Mouse (Mus musculus) cerebellum, adult 11 months (tissue): ENCODE measurements around the gene Carmil3.

Experiments used
- DNase-seq: peaks from one replicate; pipeline ENCODE4 v3.0.0; 2022

Gene Carmil3

DNA sequence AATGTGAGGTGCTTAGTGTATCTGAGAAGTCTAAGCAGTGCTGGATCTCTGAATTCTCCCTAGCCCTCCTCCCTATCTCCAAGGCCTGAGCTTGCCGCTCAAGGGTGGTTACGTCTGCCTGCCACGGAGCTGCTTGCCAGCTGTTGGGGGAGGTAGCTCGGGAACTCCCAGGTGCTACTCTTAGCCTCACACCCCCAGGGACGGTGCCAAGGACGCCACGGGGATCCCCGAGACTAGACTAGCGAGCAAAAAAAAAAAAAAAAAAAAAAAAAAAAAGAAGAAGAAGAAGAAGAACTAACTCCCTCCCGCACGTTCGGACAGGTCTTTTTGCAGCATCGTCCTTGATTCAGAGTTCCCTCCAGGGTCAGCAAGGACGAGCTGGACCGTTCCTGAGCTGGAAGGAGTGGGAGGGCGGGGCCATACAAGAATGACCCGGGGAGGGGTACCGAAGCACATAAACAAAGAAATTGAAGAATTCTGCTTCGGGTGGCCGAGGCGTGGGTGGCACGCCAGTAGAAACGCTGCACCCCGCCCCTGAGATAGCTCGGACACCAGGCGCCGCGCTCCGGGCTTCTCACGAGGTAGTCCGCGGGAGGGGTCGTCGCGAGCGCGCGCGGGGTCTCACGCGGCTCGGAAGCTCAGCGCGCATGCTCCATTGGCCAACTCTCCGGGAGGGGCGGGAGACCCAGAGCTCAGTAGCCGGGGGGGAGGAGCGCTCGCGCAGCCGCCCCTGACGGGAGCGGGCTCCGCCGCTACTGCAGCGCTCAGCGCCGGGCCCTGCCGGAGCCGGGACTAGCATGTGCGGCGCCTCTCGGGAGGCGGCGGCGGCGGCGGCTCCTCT, at the start of gene Carmil3:
TSS of gene Carmil3 (plus strand) at position 291 of the 841 bp plus-strand sequence.
- peak; percentile 87 for DNase-seq

GRCm38 (mm10) chr14:55457693-55458092, 32.8 kb upstream of the Carmil3 start:
- no peak for DNase-seq

- DNase-seq = peak; percentile 72
Observed at GRCm38 (mm10) chr14:55458273-55458672, 32.2 kb upstream of the Carmil3 start.

DNA sequence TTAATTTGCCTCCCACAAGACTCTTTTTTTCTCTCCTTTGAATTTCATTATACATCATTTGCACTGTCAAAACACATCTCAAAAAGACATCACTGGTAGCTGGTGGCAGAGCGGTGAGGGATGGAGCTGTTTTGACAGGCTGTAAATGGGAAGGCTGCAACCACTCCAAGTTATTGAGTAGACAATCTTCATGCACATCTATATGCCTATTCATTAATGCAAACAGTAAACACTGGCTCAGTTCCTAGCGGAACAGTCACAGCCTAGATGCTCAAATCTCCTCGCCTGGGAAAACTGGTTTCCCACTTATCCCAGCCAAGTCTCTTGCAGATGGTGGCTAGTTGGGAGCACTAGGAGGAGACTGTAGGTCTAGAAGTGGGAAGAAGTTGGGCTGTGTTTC, 31.7 kb upstream of the Carmil3 start:
- DNase-seq = no peak

DNA sequence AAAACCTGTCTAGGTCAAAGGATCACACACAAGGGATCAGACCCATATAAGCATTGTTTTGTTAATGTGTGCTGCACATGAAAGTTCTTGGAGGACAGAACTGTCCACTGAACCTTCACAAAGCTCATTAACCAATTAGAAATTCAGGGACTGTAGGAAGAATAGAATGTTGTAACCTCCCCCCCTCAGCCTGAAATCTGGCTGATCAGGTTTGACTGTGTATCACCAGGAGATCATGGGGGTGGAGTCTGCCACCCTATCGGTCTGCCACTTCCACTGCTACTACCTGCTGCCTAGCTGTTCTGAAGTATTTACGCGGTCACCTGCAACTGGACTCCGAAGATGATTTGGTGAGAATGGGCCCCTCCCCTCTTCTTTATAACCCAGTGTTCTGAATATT, 30.7 kb upstream of the Carmil3 start:
- no peak for DNase-seq

GRCm38 (mm10) chr14:55460297-55460696, 30.2 kb upstream of the Carmil3 start:
- DNase-seq = no peak

DNA sequence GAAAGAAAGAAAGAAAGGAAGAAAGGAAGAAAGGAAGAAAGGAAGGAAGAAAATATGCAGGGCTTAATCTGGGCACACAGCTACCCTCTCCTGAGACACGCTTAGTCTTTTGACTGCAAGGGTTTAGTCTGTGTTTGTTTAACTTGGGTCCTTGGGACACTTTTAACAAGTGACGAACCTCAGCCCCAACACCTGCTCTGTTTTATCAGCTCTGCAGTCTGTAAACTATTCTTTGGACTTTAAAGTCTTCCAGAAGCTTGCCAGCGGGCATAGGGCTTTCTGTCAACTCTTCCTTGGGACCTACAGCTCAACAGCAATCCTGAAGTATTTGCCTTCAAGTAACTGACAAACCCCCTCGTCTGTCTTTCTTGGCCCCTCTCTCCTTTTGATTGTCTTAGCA, 28.7 kb upstream of the Carmil3 start:
- DNase-seq = no peak

DNA sequence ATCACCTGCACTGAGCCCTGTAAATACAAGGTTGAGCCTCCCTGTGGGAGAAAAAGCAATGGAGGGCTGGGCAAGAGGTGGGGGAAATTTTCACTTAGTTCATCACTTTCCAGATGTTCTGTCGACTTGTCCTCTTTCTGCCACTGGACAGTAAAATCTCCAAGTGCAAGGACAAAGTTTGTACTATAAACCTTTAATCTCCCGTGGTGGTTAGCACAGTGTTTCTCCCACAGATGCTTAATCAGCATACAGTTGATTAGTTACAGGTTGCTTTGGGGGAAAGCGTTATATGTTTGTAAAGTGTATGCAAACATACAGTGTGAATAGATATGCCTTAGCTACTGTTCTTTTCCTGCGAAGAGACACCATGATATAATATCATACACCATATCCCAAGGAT, 24.0 kb upstream of the Carmil3 start:
- DNase-seq = no peak

GRCm38 (mm10) chr14:55467108-55467507, 23.3 kb upstream of the Carmil3 start:
- no peak for DNase-seq

DNA sequence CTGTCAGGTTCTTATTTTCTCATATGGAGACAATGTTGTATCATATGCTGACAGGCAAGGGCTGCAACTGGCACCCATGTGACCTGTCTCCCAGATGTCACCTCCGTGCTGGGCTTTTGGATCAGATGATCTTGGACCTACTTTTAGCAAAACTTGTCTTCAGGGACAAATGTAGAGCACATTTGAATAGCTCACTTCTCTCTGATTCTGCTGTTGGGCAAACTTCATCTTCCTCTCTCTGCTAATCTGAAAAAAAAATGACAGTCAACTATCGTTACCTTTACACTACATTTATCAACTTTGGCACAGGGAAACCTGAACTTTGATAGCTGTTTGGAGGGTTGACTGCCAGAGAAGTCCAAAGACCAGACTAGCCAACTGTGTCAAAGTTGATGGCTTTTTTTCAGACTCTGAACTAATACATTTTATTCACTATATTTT, 22.1 kb upstream of the Carmil3 start:
- DNase-seq = no peak

DNA sequence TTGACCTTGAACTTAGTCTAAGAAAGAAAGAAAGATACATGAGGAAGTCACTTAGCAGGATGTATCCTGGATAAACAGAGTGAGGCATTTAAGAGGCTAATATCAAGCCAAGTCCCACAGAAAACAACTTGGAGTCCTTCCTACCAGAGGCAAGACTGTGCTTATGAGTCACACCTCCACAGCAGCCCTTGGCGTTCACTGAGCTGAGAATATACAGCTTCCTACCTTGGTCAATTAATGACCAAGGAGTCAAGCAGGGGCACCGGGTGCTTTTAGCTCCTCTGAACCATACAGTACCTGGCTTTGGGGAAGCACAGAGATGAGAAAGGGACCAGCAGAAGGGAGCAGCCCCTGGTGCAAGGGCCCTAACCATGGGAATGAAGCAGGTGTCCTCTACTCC, 21.4 kb upstream of the Carmil3 start:
- no peak for DNase-seq

- DNase-seq = no peak
Observed at GRCm38 (mm10) chr14:55469821-55470220, 20.6 kb upstream of the Carmil3 start.

DNA sequence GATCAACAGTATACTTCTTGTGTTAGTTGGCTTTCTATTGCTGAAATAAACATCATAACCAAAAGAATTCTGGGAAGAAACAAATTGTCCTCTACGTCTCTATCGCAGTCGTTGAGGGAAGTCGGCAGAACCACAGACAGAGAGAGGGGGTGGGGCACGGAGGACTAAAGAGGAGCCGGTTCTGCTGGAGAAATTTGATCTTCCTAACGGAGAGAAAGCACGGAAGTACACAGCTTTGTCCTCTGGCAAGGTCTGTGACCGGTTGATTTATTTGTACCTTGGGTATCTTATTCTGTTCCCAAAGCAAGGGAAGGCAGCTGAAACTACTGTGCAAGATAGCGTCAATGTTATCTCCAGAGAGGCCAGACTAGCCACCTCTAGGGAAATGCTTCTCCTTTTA, 19.6 kb upstream of the Carmil3 start:
- no peak for DNase-seq

DNA sequence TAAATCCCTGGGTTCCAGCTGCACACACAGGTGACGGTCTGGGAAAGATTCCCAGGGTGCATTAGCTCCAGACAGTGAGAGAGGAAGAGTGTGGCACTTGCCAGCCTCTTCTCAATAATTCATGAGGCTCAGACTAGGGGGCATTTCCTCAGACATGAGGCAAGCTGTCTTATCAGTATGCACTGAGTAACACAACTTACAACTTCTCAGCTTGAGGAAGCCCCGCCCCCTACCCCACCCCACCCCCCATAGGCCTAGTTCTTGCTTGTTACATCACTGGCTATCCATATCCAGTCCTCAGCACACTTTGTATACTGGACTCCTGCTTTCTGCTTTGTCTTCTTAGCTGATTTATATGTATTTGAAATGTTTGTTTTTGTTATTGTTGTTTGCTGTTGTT, 14.8 kb upstream of the Carmil3 start:
- DNase-seq = no peak

DNA sequence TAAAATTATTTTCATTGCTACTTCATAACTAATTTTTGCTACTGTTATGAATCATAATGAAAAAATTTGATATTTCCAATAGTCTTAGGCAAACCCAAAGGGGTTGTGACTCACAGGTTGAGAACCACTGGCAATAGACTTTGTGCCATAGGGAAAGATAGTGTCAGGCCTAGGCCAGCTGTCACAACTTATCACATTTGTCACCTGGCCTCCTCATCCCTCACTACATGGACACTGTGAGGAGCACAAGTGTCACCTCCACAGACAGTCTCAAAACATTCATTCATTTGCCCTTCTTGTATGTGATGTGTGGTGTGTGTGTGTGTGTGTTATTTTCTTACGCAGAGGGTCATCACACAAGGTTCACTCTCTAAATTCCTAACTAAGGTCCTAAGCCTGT, 13.0 kb upstream of the Carmil3 start:
- DNase-seq = no peak

DNA sequence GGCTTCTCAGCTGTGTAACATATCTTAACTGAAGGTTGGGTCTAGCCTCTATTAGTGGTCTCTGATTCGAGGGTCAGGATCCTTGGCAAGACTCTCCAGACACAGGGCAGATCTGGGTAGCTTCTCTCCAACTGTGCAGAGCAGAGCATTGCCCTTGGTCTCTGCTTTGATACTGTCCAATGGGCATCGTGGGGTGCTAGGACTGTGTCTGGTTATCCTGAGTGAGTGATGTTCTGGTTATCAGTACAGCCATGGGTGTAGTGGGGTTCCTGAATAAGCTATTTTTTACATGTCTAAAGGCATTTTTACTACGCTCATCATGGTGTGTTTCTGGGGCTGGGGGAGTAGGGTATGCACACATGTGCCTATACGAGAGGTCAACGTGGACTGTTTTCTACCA, 12.6 kb upstream of the Carmil3 start:
- DNase-seq = no peak

DNA sequence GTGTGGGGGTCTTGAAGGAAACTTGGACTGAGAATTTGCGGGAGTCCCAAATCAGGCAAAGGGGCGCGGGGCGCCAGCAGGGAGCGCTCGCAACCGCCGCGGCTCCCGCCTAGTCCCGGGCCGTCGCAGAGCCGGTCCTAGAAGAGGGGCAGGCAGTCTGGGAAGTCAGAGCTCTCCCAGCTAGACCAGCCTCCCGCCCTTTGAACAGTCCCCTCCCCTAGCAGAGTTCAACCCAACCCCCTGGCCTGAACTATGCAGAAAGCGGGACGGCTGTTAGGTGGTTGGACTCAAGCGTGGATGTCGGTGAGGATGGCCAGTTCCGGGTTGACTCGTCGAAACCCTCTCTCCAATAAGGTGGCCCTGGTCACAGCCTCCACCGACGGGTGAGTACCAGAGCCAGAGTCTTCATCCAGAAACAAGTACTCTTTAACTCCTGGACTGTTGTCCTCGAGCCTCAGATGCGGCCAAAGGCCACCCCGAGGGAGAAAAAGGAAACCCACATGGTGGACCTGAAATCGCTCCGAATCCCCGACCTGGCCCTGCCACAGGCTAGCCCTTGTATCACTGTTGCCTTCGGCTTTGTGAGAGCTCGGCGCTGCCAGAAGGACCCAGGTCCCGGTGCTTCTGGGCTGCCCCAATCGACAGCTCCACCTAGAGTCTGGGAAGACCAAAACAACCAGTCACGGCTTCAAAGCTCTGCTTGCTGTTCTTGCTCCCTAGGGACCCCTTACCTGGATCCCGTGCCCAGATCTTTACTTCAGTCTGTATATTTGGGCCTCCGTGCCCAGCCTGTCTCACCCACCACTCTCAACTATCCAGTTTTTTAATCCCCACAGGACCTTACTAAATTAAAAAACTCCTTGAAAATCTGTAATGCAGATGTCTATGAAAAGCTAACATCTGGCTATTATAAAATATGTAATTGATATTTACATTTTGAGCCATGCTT, 11.5 kb upstream of the Carmil3 start, which contains the start of gene Dhrs4:
TSS of gene Dhrs4 (plus strand) at position 108 of the 949 bp plus-strand sequence.
- peak; percentile 72 for DNase-seq

DNA sequence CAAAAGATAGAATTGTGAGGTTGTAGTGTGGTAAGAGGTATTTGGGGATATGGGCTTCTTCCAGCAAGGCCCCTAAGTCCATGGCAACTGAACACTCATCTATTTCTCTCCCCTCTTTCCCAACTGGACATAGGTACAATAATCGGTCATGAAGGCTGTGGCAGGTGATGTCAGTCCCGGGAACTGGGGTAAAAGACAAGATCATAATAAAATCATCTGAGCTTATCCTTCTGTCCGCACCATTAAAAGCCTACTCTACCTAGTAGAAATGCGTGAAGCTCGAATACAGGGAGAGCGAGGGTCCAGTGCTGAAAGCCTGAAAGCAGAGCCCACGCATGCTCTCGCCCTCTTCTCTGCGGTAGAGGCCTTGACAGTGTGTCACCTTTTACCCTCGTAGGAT, 10.8 kb upstream of the Carmil3 start:
- no peak for DNase-seq

GRCm38 (mm10) chr14:55484430-55485085, 5.9 kb upstream of the Carmil3 start:
- no peak for DNase-seq

DNA sequence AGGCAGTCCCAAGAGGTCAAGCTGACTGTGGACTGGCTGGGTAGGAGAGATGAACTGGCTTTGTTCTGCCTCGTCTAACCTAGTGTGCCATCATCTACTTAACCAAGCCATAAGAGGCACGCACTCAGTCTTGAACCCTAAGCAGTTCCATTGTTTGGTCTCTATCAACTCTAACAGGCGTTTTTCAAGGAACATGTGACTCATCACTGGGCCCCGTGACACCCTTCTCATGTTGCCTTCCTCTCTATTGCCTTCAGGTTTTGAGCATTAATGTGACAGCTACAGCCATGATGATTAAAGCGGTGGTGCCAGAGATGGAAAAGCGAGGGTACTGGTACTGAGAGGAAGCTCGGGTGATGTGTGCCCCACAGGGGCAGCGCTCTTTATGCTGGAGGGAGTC, 3.6 kb upstream of the Carmil3 start:
- DNase-seq = no peak

DNA sequence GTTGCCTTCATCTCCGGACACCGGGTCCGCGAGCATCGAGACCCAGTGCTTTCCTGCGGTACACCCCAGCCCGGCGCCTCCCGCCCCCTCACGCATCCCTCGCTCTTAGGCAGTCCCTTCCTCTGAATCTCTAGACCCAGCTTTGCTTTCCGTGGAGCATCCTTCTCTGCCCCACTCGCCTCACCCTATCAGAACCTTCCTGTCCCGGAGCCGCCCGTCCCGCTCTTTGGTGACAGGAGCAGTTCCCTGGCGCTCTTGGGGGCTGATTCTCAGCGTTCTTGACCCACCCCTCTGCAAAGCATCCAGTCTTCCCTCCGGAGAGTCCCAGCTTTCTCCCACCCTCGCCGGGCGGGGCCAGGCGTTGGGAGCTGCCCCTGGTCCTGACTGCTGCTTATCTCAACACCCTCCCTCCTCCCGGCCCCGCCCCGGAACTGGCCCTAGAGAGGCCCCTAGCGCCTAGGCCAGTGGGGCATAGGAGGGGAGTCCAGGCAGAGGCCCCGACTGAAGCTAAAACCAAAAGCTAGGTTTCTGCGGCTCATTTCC, 911 bp downstream of the Carmil3 start:
- DNase-seq = peak; percentile 70

DNA sequence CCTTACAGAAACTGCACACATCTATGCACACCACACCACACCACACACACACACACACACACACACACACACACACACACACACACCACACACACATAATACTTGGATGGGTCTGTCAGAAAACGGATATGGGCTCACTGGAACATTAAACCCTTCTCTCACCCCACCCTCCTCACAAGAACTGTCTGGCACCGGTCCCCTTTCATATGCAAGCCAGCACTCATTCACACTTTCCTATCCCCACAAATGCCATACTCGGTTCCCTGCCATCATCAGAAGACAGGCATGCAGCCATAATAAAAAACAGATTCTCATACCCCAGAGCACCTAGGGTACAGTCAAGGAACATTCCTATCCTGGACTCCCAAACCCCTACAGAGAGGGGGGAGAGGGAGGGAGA, 1.7 kb downstream of the Carmil3 start:
- DNase-seq = no peak
